Mouse (Mus musculus) kidney, embryonic 15.5 days (tissue): ENCODE data around the gene Kcnh7. TPM values are rescaled to one million over a fixed set of nuclear protein-coding genes. Genes with fewer than 3 reads are reported as not detected.
A peak's percentile ranks its signal among the peaks of the same experiment; 100 is the strongest.

Experiments used
- ATAC-seq: fragments of 200-750 bp; cut with Nextera tagmentation; replicated peaks from 2 replicates; pipeline ENCODE4 v1.8.0; 2017; ENCODE audit warnings: moderate TSS enrichment; ENCODE audit not compliant: low FRiP score
- H3K27ac ChIP-seq: fragments of 300-500 bp; sonication (generic); 2 replicates; pipeline ENCODE4 v1.5.1; 2015; ENCODE audit warnings: mild to moderate bottlenecking, inconsistent platforms
- H3K27me3 ChIP-seq: fragments of 300-500 bp; sonication (generic); 2 replicates; pipeline ENCODE4 v1.6.1; 2015; ENCODE audit warnings: inconsistent platforms
- H3K36me3 ChIP-seq: fragments of 300-500 bp; sonication (generic); 2 replicates; pipeline ENCODE4 v1.6.1; 2015; ENCODE audit warnings: inconsistent platforms
- H3K4me1 ChIP-seq: fragments of 300-500 bp; sonication (generic); 2 replicates; pipeline ENCODE4 v1.6.1; 2015; ENCODE audit warnings: inconsistent platforms
- H3K4me2 ChIP-seq: fragments of 300-500 bp; sonication (generic); 2 replicates; pipeline ENCODE4 v1.6.1; 2015; ENCODE audit warnings: moderate library complexity, mild to moderate bottlenecking, inconsistent platforms
- H3K4me3 ChIP-seq: fragments of 300-500 bp; sonication (generic); replicated peaks from 2 replicates; pipeline ENCODE4 v1.5.1; 2015; ENCODE audit warnings: mild to moderate bottlenecking, inconsistent platforms
- H3K9ac ChIP-seq: fragments of 300-500 bp; sonication (generic); 2 replicates; pipeline ENCODE4 v1.6.1; 2015; ENCODE audit warnings: mild to moderate bottlenecking, inconsistent platforms
- H3K9me3 ChIP-seq: fragments of 300-500 bp; sonication (generic); replicated peaks from 2 replicates; pipeline ENCODE4 v1.6.1; 2016; ENCODE audit warnings: inconsistent platforms
- WGBS: fragments of 180-500 bp; shearing (Covaris S2); methylation state at CpG from one replicate; pipeline ENCODE4 v1.1.7; 2015; ENCODE audit warnings: mixed read lengths; 5-methylcytosine and 5-hydroxymethylcytosine counted together
- polyA plus RNA-seq: library from polyadenylated mRNA; unstranded; fragments of >200 nt; fragmentation: Nextera tagmentation; extraction: Ambion mirVana; gene quantifications from 2 replicates; pipeline ENCODE4 v1.2.1, GENCODE M21; 2015

Kcnh7 gene
- polyA plus RNA-seq, 1 experiment from 2014 or later, result 1.5 TPM

DNA sequence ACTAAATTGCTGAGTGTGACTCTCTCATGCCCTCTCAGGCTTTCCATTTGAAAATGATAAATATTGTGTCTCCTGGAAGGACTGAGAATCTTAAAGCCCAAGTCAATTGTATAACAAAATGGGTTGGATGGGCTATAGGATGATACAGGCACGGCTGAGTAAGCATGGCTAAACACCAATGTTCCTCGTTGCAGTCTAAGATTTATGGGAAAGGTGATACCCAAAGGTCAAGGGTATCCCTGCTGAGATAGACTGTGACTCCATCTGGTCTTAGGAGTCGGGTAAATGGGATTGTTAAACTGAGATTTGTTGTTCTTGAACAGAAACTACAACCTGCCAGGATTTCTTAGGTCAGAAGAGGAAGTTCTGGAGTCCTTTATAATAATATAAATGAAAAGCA lies 256.0 kb downstream of the Kcnh7 start:
- no peak overlapping the region for H3K27ac ChIP-seq
- H3K36me3 ChIP-seq, result no peaks in the 10 kb centered on the region
- H3K4me3 ChIP-seq, result no peak overlapping the region
- peak; percentile 96 for ATAC-seq
- no peaks in the 10 kb centered on the region for H3K4me1 ChIP-seq
- 20% methylated on average over 3 of the region's 3 CpGs for WGBS
- no peaks in the 10 kb centered on the region for H3K27me3 ChIP-seq
- H3K4me2 ChIP-seq, result no peak overlapping the region
- no peak overlapping the region for H3K9ac ChIP-seq
- no peaks in the 10 kb centered on the region for H3K9me3 ChIP-seq

DNA sequence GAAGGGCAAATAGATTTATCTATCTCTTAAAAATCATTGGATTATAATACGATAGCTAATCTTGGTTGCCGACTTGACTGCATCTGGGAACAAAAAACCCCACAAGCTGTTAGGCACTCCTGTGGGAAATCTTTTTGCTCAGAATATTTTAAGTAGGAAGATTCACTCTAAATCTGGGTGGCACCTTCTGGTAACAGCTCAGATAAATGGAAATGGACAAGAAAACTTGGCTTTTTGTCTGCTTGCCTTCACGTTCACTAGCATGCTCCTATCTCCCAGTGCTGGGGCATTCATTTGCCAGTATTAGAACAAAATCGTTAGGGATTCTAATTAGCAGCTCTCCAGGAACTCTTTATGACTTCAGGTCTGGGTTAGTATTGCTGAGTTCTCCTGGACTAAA lies 260.3 kb downstream of the Kcnh7 start:
- ATAC-seq, result no peak
- H3K9ac ChIP-seq, result no peak overlapping the region
- H3K27me3 ChIP-seq, result no peaks in the 10 kb centered on the region
- no peaks in the 10 kb centered on the region for H3K36me3 ChIP-seq
- no peak overlapping the region for H3K27ac ChIP-seq
- WGBS, result 81% methylated on average over 4 of the region's 4 CpGs
- no peaks in the 10 kb centered on the region for H3K9me3 ChIP-seq
- no peak overlapping the region for H3K4me3 ChIP-seq
- no peak overlapping the region for H3K4me2 ChIP-seq
- H3K4me1 ChIP-seq, result no peaks in the 10 kb centered on the region

DNA sequence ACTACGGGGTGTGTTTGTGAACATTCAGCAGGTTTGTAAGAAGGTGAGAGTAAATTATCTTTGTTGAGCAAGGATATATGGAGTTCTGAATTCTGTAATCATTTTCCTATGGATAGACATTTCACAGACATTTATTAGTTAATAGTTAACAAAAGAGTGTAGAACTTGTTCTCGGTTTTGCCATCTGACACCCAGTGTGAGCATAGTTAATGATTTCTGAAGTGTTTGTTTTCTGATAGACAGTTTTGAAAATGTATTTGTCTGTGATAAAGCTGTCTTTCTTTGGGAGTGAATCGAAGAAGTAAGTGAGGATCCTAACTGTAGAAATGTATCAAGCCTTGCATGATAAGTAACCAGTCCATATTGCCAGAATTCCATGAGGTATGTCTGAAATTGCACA lies 276.4 kb downstream of the Kcnh7 start:
- WGBS, result 74% methylated on average over 3 of the region's 3 CpGs
- no peak for ATAC-seq

DNA sequence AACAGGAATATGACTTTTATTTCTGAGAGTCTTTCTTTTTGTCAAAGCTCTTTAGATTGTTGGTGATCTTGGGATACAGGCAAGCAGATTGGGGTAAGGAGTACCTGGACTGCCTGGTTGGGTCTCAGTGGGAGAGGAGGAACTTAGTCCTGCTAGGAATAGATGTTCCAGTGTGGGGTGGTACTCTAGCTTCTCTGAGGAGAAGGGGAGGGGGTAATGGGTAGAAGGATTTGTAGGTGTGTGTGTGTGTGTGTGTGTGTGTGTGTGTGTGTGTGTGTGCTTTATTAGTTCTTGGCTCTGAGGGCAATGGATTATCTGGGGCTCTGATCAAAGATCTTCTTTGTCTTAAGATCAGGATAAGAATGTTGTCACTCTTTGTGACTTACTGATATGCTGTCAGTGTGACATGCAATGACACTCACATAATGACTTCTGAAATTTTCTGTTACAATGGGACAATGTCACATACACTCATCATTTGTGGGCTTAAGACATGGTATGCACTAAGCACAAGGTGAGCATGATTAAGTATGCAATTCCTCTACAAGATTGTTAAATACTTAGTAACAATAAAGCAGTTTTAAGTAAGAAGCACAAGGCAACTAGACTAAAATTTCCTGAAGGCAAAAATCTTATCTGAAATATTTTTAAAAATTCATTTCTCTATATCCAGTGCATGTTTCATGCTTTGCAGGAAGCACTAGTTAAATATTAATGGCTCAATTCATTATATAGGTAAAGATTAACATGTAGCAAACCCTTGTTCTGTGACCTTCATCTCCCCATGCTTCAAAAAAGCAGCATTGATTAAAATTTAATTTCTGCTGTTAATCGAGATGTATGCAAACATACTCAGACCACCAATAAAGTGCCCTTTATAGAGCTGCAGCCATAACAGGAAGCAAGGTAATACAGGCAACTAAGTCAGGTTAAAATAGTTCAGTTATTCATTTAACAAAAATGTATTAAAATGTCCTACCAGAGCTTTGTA lies 281.4 kb downstream of the Kcnh7 start:
- Histone ChIP-seq H3K4me1 (no peaks in the 10 kb centered on the region), H3K36me3 (no peaks in the 10 kb centered on the region), H3K9ac (no peak overlapping the region), H3K27ac (peak overlapping the region; percentile 54), H3K9me3 (no peaks in the 10 kb centered on the region), H3K4me2 (no peak overlapping the region), H3K4me3 (no peak overlapping the region), H3K27me3 (no peaks in the 10 kb centered on the region)
- peak; percentile 75 for ATAC-seq
- WGBS, result 56% methylated on average over 1 of the region's 1 CpGs

More for the DNA sequence above, 276.4 kb downstream of the Kcnh7 start:
- no peaks in the 10 kb centered on the region for H3K27me3 ChIP-seq
- H3K4me2 ChIP-seq, result no peak overlapping the region
- no peaks in the 10 kb centered on the region for H3K9me3 ChIP-seq
- no peaks in the 10 kb centered on the region for H3K36me3 ChIP-seq
- no peak overlapping the region for H3K4me3 ChIP-seq
- peak overlapping the region; percentile 41; the same call in 1 of the 2 replicates for H3K27ac ChIP-seq
- H3K9ac ChIP-seq, result no peak overlapping the region
- H3K4me1 ChIP-seq, result no peaks in the 10 kb centered on the region

DNA sequence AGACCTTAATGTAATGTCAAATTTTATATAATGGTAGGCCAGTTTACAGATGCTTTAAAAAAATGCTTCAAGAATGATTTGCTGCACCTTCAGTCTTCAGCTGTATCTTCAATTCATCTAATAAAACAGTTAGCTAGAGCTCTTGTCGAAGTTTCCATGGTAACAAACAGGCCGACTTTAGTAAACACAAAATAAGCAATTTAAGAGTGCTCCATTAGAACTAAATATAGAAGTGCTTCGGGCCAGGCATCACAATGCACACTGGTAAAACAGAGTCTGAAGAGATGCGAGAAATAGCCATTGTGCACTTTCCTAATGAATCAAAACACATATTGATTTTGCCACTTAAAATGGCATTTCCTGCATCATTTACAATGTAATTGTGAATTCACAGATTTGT lies 305.3 kb downstream of the Kcnh7 start:
- Histone ChIP-seq H3K9me3 (no peaks in the 10 kb centered on the region), H3K4me3 (no peak overlapping the region), H3K4me1 (no peaks in the 10 kb centered on the region), H3K36me3 (no peaks in the 10 kb centered on the region), H3K27me3 (no peaks in the 10 kb centered on the region), H3K27ac (no peak overlapping the region), H3K4me2 (no peak overlapping the region), H3K9ac (no peak overlapping the region)
- no peak for ATAC-seq
- WGBS, result 82% methylated on average over 4 of the region's 4 CpGs

DNA sequence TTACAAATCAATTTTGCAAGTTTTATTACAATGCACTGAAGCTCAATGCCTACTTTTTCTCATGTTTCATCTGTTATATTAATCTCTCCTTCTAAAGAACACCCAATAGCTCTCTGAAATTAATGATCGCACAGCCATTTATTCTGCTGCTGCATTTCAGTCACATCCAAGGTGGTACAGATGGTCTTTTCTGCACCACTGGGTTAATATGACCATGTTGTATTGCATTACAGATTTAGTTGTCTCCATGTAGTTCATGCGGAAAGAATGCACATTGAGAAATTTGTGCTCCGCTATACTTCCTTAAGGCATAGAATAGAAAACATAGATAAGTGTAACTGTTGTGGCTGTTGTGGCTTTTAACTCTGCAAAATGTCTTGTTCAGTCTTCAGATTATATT lies 328.7 kb downstream of the Kcnh7 start:
- H3K36me3 ChIP-seq, result no peaks in the 10 kb centered on the region
- H3K9ac ChIP-seq, result no peak overlapping the region
- no peaks in the 10 kb centered on the region for H3K4me1 ChIP-seq
- no peak overlapping the region for H3K4me3 ChIP-seq
- no peak for ATAC-seq
- no peaks in the 10 kb centered on the region for H3K27me3 ChIP-seq
- 78% methylated on average over 3 of the region's 3 CpGs for WGBS
- no peak overlapping the region for H3K4me2 ChIP-seq
- no peak overlapping the region for H3K27ac ChIP-seq
- H3K9me3 ChIP-seq, result no peaks in the 10 kb centered on the region

DNA sequence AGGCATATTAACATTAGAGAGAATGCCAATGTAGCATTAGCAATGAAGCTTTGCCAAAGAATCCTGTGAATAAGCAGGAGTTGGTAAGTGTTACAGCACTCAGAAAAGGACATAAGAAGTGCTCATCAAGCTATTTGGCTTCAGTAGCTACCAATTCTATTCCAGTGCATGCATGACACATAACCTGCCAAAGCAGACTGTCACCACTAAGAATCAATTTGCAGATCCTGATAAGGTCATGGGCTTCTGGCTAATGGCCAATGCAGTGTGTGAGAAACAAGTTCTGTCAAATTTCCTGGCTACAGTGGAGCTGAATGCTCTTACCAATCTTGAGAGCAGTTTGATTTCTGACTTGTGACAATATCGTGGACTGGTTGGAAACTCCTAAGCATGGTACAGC lies 341.5 kb downstream of the Kcnh7 start:
- H3K27ac ChIP-seq, result no peak overlapping the region
- H3K4me1 ChIP-seq, result no peaks in the 10 kb centered on the region
- H3K9ac ChIP-seq, result no peak overlapping the region
- ATAC-seq, result no peak
- H3K27me3 ChIP-seq, result no peaks in the 10 kb centered on the region
- H3K4me2 ChIP-seq, result no peak overlapping the region
- H3K4me3 ChIP-seq, result no peak overlapping the region
- H3K36me3 ChIP-seq, result no peaks in the 10 kb centered on the region
- 73% methylated on average over 1 of the region's 1 CpGs for WGBS
- H3K9me3 ChIP-seq, result no peaks in the 10 kb centered on the region

DNA sequence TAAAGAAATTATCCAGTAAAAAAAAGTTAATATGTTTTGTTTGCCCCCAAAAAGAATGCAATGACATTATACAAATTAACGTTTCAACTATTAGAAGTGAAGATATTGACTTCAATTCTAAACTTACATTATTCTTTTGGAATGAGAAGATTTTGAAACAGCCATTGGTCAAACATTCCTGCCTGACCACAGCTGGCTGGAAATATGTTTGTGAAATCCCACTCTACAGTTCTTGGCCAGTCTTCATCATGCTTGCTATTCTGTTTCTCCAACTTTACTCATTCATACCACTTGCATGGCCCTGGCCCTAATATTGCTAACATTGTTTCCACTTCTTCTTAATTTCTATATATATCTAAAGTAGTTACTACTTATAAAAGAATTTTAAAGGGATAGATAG lies 349.8 kb downstream of the Kcnh7 start:
- ATAC-seq, result no peak
- WGBS, result 87% methylated on average over 1 of the region's 1 CpGs

DNA sequence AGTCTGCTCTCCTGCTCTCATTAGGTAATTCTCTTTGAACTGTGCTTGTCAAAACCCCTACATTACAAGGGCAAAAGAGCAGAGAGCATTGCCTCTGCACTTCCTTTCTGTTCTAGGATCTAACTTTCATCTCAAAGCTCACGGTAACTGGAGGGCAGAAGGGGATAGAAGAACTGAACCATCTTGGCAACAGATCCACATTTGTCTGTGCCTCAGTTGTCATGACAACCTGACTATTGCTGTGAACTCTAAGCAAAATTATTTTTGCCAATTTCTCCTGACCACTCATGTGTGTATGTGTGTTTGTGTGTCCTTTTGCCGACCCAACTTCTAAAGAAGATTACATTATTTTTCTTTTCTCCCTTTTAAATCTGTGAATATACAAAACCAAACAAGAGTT lies 364.9 kb downstream of the Kcnh7 start:
- Histone ChIP-seq H3K4me1 (no peaks in the 10 kb centered on the region), H3K27me3 (no peaks in the 10 kb centered on the region), H3K36me3 (no peaks in the 10 kb centered on the region), H3K9ac (no peak overlapping the region), H3K4me3 (no peak overlapping the region), H3K4me2 (no peak overlapping the region), H3K9me3 (no peaks in the 10 kb centered on the region), H3K27ac (no peak overlapping the region)
- WGBS, result 56% methylated on average over 2 of the region's 2 CpGs
- no peak for ATAC-seq

More for the DNA sequence above, 349.8 kb downstream of the Kcnh7 start:
- no peaks in the 10 kb centered on the region for H3K4me1 ChIP-seq
- no peaks in the 10 kb centered on the region for H3K9me3 ChIP-seq
- H3K4me2 ChIP-seq, result no peak overlapping the region
- no peak overlapping the region for H3K4me3 ChIP-seq
- no peaks in the 10 kb centered on the region for H3K36me3 ChIP-seq
- H3K9ac ChIP-seq, result no peak overlapping the region
- no peaks in the 10 kb centered on the region for H3K27me3 ChIP-seq
- no peak overlapping the region for H3K27ac ChIP-seq

DNA sequence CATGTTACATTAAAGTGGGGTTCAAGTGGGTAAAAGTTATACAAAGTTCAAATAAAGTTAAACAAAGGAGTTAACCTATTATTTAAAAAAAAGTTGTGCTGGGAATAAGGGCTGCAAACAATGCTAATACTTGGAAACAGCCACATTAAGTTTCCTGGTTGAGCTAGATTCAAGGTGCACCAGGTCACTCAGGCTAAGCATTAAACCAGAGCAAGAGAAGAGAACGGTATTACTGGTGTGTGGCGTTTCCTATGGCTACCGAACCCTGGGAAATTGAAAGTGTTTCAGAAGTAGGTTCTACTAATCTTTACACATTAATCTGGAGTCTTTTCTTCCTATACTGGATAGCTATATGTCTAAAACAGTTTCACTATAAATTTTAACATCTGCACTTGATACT lies 368.1 kb downstream of the Kcnh7 start:
- H3K36me3 ChIP-seq, result no peaks in the 10 kb centered on the region
- 66% methylated on average over 3 of the region's 3 CpGs for WGBS
- no peak overlapping the region for H3K9ac ChIP-seq
- ATAC-seq, result peak; percentile 60; the same call in 1 of the 2 replicates
- H3K4me1 ChIP-seq, result no peaks in the 10 kb centered on the region
- H3K27ac ChIP-seq, result no peak overlapping the region
- H3K4me2 ChIP-seq, result no peak overlapping the region
- H3K4me3 ChIP-seq, result no peak overlapping the region
- no peaks in the 10 kb centered on the region for H3K27me3 ChIP-seq
- H3K9me3 ChIP-seq, result no peaks in the 10 kb centered on the region

DNA sequence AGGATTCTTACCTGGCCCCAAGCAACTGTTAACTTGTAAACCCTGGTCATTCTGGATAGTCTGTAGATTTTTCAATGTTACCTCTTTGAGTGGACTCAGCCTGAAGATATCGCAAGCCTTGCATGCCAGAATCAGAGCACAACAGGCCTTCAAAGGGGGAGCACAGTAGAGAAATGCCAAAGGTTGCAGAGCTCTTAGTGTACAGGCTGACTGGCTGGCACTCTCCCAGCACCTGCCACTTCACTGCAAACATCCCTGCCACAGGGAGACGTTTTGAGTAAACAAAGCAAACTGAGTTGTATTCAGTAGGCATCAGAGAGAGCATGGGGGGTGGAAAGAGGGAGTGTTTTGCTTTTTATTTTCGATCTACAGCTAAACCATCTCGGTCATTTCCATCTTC lies 375.3 kb downstream of the Kcnh7 start:
- ATAC-seq, result no peak
- WGBS, result 64% methylated on average over 4 of the region's 4 CpGs

DNA sequence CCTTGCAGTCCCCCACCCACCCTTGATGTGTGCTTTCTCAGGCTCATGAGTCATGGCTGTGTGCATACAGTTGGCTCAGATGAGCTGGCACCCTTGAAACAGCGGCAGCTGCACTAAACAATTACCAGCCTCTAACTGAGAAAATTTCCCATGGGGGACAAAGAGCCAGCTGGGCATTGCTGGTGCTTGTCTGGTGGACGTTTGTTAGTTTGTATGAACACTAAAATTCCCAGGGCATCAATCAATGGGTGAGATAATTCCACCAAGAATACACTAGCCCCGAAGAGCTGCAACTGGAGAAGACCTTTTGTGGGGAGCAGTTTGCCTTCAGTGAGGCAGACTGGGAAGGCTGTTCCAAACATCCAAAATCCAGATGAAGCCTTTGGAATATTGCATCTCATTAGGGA lies 376.6 kb downstream of the Kcnh7 start:
- no peaks in the 10 kb centered on the region for H3K9me3 ChIP-seq
- no peak for ATAC-seq
- H3K36me3 ChIP-seq, result no peaks in the 10 kb centered on the region
- H3K27ac ChIP-seq, result no peak overlapping the region
- H3K9ac ChIP-seq, result no peak overlapping the region
- 63% methylated on average over 3 of the region's 3 CpGs for WGBS
- H3K4me3 ChIP-seq, result no peak overlapping the region
- no peak overlapping the region for H3K4me2 ChIP-seq
- no peaks in the 10 kb centered on the region for H3K27me3 ChIP-seq
- H3K4me1 ChIP-seq, result no peaks in the 10 kb centered on the region

More for the DNA sequence above, 375.3 kb downstream of the Kcnh7 start:
- no peak overlapping the region for H3K27ac ChIP-seq
- no peak overlapping the region for H3K9ac ChIP-seq
- H3K4me2 ChIP-seq, result no peak overlapping the region
- H3K4me1 ChIP-seq, result no peaks in the 10 kb centered on the region
- no peak overlapping the region for H3K4me3 ChIP-seq
- no peaks in the 10 kb centered on the region for H3K27me3 ChIP-seq
- H3K36me3 ChIP-seq, result no peaks in the 10 kb centered on the region
- no peaks in the 10 kb centered on the region for H3K9me3 ChIP-seq
